ENCODE assay signal across 19 mouse cellular contexts in the genomic region with DNA sequence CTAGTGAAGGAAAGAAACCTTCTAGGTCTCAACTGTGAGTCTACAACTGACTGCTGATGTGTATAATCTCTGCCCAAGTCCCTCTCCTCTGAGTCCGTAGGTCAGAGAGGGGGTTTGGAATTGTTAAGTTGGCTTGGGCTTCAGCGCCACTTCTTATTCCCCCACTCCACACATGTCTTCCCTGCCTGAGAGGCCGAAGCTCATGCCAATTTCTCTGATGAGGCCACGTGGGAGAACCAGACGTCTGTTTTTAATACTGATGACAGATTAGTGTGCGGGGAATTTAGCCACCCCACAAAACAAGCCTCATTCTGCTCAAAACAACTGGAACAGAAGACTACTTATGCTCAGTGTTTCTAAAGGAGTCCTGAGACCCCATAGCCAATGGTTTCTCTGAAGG.
DNase-seq lines count a peak whose midpoint lies in the region; ATAC-seq lines count a peak whose summit lies in the region.
"Had no signal": no experiment of that assay in that cellular context is flagged by ENCODE, and none has a peak within 500 bp of the region (broad histone marks: within the 10 kb centered on the region; RNA-seq: fewer than 3 reads in every experiment).

No protein-coding gene starts in this region.

- no peaks in the 10 kb centered on the region for H3K27me3 ChIP-seq in embryonic facial prominence, embryonic 13.5 days
- no peaks in the 10 kb centered on the region for H3K27me3 ChIP-seq in limb, embryonic 12.5 days
- no peaks in the 10 kb centered on the region for H3K27me3 ChIP-seq in intestine, embryonic 15.5 days (replicated peaks)
- H3K27me3 ChIP-seq: forebrain, embryonic 15.5 days; hindbrain, embryonic 12.5 days; limb, embryonic 15.5 days; neural tube, embryonic 12.5 days had no signal

- ATAC-seq in embryonic facial prominence, embryonic 13.5 days (ENCODE audit: insufficient number of reproducible peaks, insufficient read depth, low FRiP score, low TSS enrichment, low read depth): no peak
- ATAC-seq in limb, embryonic 12.5 days (ENCODE audit: insufficient number of reproducible peaks, insufficient read depth, low FRiP score, low TSS enrichment, low read depth): no peak
- ATAC-seq in intestine, embryonic 15.5 days: no peak
- ATAC-seq: forebrain, embryonic 15.5 days; intestine, embryonic 16.5 days had no signal

- H3K9ac ChIP-seq in embryonic facial prominence, embryonic 13.5 days: no peak overlapping the region
- H3K9ac ChIP-seq in limb, embryonic 12.5 days (replicated peaks): no peak overlapping the region
- H3K9ac ChIP-seq in intestine, embryonic 15.5 days: no peak overlapping the region
- H3K9ac ChIP-seq: forebrain, embryonic 15.5 days; hindbrain, embryonic 12.5 days; limb, embryonic 15.5 days; neural tube, embryonic 12.5 days had no signal

- no peaks in the 10 kb centered on the region for H3K9me3 ChIP-seq in embryonic facial prominence, embryonic 13.5 days
- no peaks in the 10 kb centered on the region for H3K9me3 ChIP-seq in limb, embryonic 12.5 days
- H3K9me3 ChIP-seq in intestine, embryonic 15.5 days: no peaks in the 10 kb centered on the region
- H3K9me3 ChIP-seq: forebrain, embryonic 15.5 days; hindbrain, embryonic 12.5 days; limb, embryonic 15.5 days; midbrain, embryonic 10.5 days; neural tube, embryonic 12.5 days had no signal

- DNase-seq in cerebellum, postnatal 10 days: peak; percentile 25 to 34
- DNase-seq in cerebellum, adult 18-20 months: no peak
- DNase-seq in heart, postnatal 4 days: peak; percentile 7
- DNase-seq in heart, adult 8-10 months (ENCODE audit: low spot score): no peak
- no peak for DNase-seq in embryo, embryonic 10 days (ENCODE audit: low spot score)
- DNase-seq: adrenal gland, postnatal 10 days; cerebellum, adult 11-12 months; lung, postnatal 36 days; thymus, postnatal 36 days had no signal

- H3K27ac ChIP-seq in embryonic facial prominence, embryonic 13.5 days: peak overlapping the region; percentile 33; the same call in 1 of the 2 replicates
- 0 out of 2 replicates have a peak overlapping the region, but pooled peaks have one; percentile 24 for H3K27ac ChIP-seq in limb, embryonic 12.5 days
- no peak overlapping the region for H3K27ac ChIP-seq in intestine, embryonic 15.5 days
- H3K27ac ChIP-seq: forebrain, embryonic 15.5 days; hindbrain, embryonic 12.5 days; limb, embryonic 15.5 days; midbrain, embryonic 10.5 days; neural tube, embryonic 12.5 days had no signal

- no peak overlapping the region for H3K4me2 ChIP-seq in embryonic facial prominence, embryonic 13.5 days
- H3K4me2 ChIP-seq in limb, embryonic 12.5 days: no peak overlapping the region
- no peak overlapping the region for H3K4me2 ChIP-seq in intestine, embryonic 15.5 days (replicated peaks)
- H3K4me2 ChIP-seq: forebrain, embryonic 15.5 days; hindbrain, embryonic 12.5 days; limb, embryonic 15.5 days; neural tube, embryonic 12.5 days had no signal

- 21% methylated on average over 6 of the region's 6 CpGs for WGBS in embryonic facial prominence, embryonic 13.5 days
- WGBS in limb, embryonic 12.5 days: 33% methylated on average over 6 of the region's 6 CpGs
- 74% methylated on average over 6 of the region's 6 CpGs for WGBS in intestine, embryonic 15.5 days

- no peaks in the 10 kb centered on the region for H3K36me3 ChIP-seq in embryonic facial prominence, embryonic 13.5 days
- H3K36me3 ChIP-seq in limb, embryonic 12.5 days: no peaks in the 10 kb centered on the region
- H3K36me3 ChIP-seq in intestine, embryonic 15.5 days: no peaks in the 10 kb centered on the region
- H3K36me3 ChIP-seq: forebrain, embryonic 15.5 days; hindbrain, embryonic 12.5 days; limb, embryonic 15.5 days; midbrain, embryonic 10.5 days; neural tube, embryonic 12.5 days had no signal

- H3K4me3 ChIP-seq in embryonic facial prominence, embryonic 13.5 days: no peak overlapping the region
- H3K4me3 ChIP-seq in limb, embryonic 12.5 days (replicated peaks): no peak overlapping the region
- H3K4me3 ChIP-seq in intestine, embryonic 15.5 days (replicated peaks): no peak overlapping the region
- H3K4me3 ChIP-seq: erythroblast, embryonic 14.5 days; forebrain, embryonic 15.5 days; hindbrain, embryonic 12.5 days; limb, embryonic 15.5 days; midbrain, embryonic 10.5 days; neural tube, embryonic 12.5 days had no signal

- peaks cover 14% of the 10 kb centered on the region for H3K4me1 ChIP-seq in embryonic facial prominence, embryonic 13.5 days
- H3K4me1 ChIP-seq in limb, embryonic 12.5 days (replicated peaks): peaks cover 9% of the 10 kb centered on the region
- no peaks in the 10 kb centered on the region for H3K4me1 ChIP-seq in intestine, embryonic 15.5 days (replicated peaks)
- H3K4me1 ChIP-seq: forebrain, embryonic 15.5 days; hindbrain, embryonic 12.5 days; midbrain, embryonic 10.5 days; neural tube, embryonic 12.5 days had no signal

Comparison
In these comparisons a context has a peak if more than half of its experiments do, and no peak if none do; other contexts are left out.
1. DNase-seq: peak in cerebellum, postnatal 10 days (2 of 2) and heart, postnatal 4 days (single experiment); none in cerebellum, adult 18-20 months (0 of 2), heart, adult 8-10 months (single experiment) and embryo, embryonic 10 days (single experiment).